Mouse (Mus musculus) midbrain, postnatal 0 days (tissue): ENCODE measurements around the gene Mterf4. TPM values are rescaled to one million over a fixed set of nuclear protein-coding genes. Genes with fewer than 3 reads are reported as not detected.

Source experiments
- ATAC-seq: fragments of 200-750 bp; cut with Nextera tagmentation; 2 replicates; pipeline ENCODE4 v1.8.0; 2017; ENCODE audit warnings: moderate number of reproducible peaks, mild to moderate bottlenecking, moderate TSS enrichment, moderate library complexity; ENCODE audit not compliant: low FRiP score
- DNase-seq: peaks from one replicate; pipeline ENCODE4 v3.0.0-alpha.2; 2015; ENCODE audit warnings: low spot score
- H3K27ac ChIP-seq: fragments of 300-500 bp; sonication (generic); 2 replicates; pipeline ENCODE4 v1.5.1; 2014; ENCODE audit warnings: low read depth, mild to moderate bottlenecking, low read length, mixed read lengths
- H3K27me3 ChIP-seq: fragments of 300-500 bp; sonication (generic); 2 replicates; pipeline ENCODE4 v1.6.1; 2014; ENCODE audit warnings: low read length, control low read depth, mixed read lengths; ENCODE audit not compliant: insufficient read depth
- H3K36me3 ChIP-seq: fragments of 300-500 bp; sonication (generic); 2 replicates; pipeline ENCODE4 v1.6.1; 2014; ENCODE audit warnings: low read length, control low read depth, mixed read lengths; ENCODE audit not compliant: insufficient read depth
- H3K4me1 ChIP-seq: fragments of 300-500 bp; sonication (generic); 2 replicates; pipeline ENCODE4 v1.6.1; 2014; ENCODE audit warnings: mild to moderate bottlenecking, control low read depth, antibody characterized with exemption, low read length, mixed read lengths; ENCODE audit not compliant: insufficient read depth
- H3K4me2 ChIP-seq: fragments of 300-500 bp; sonication (generic); 2 replicates; pipeline ENCODE4 v1.6.1; 2014; ENCODE audit warnings: low read depth, mild to moderate bottlenecking, low read length, mixed read lengths; ENCODE audit not compliant: poor library complexity, severe bottlenecking
- H3K4me3 ChIP-seq: fragments of 300-500 bp; sonication (generic); 2 replicates; pipeline ENCODE4 v1.5.1; 2014; ENCODE audit warnings: low read depth, mild to moderate bottlenecking, low read length, moderate library complexity
- H3K9ac ChIP-seq: fragments of 300-500 bp; sonication (generic); replicated peaks from 2 replicates; pipeline ENCODE4 v1.6.1; 2014; ENCODE audit warnings: mild to moderate bottlenecking, low read length, moderate library complexity, mixed read lengths; ENCODE audit not compliant: poor library complexity, severe bottlenecking
- H3K9me3 ChIP-seq: fragments of 300-500 bp; sonication (generic); 2 replicates; pipeline ENCODE4 v1.6.1; 2016; ENCODE audit warnings: low read length, control low read depth
- CTCF ChIP-seq: IDR thresholded peaks from 2 replicates; pipeline ENCODE4 v1.5.1; 2016; ENCODE audit warnings: antibody characterized with exemption, mild to moderate bottlenecking
- WGBS: fragments of 180-500 bp; shearing (Covaris S2); extraction: QIAGEN DNeasy Blood & Tissue Kit; methylation state at CpG from one replicate; pipeline ENCODE4 v1.1.7; 2014; 5-methylcytosine and 5-hydroxymethylcytosine counted together
- polyA plus RNA-seq: library from polyadenylated mRNA; unstranded; fragments of >200 nt; fragmentation: Nextera tagmentation; extraction: Ambion mirVana; gene quantifications from 2 replicates; pipeline ENCODE4 v1.2.1, GENCODE M21; 2015
- total RNA-seq: library from RNA; depleted of rRNA; stranded (reverse); fragments of >200 nt; gene quantifications from 2 replicates; pipeline ENCODE4 v1.2.3, GENCODE M21; 2014; rRNA removed

Mterf4 gene
- total RNA-seq: 32.4 and 35.4 TPM in 2 replicates
- 23.9 and 25.0 TPM in 2 replicates for polyA plus RNA-seq

GRCm38 (mm10) chr1:93305581-93306337 lies at the start of gene Mterf4:
Gene Mterf4 (minus strand): TSS chr1:93305915.
- 7% methylated on average over 36 of the region's 36 CpGs for WGBS
- Histone ChIP-seq H3K27me3 (no peaks in the 10 kb centered on the region), H3K4me2 (peak within 1 kb of the TSS; percentile 77), H3K9me3 (no peaks in the 10 kb centered on the region), H3K4me1 (0 out of 2 replicates have a peak, but pooled peaks cover 4% of the 10 kb centered on the region), H3K4me3 (peak within 1 kb of the TSS; percentile 80), H3K27ac (0 out of 2 replicates have a peak within 1 kb of the TSS, but pooled peaks have one; percentile 52), H3K9ac (peak within 1 kb of the TSS; percentile 80), H3K36me3 (peaks cover 34% of the 10 kb centered on the region)
- peak; percentile 94 for ATAC-seq
- DNase-seq: peak; percentile 92
- TF ChIP-seq CTCF: peak; percentile 1; the same call in 1 of the 2 replicates

DNA sequence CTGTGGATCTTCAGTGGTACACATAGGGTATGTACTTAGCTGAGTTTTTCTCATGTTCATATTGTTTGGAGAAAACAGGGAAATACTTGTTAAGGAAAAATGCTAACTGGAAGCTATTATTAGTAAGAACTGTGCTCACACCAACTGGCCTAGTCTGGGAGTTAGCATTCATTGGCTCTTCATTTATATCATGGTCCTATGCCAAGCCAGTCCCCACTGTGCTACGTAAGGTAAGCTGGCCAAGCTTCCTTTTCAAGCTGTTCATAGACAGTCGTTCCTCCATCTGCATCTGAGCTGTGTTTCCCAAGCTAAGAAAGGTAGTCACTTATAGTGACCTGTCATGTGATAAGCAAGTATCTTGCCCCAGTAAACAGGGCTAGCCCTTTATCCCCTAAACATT lies 47.0 kb upstream of the Mterf4 start:
- 98% methylated on average over 2 of the region's 2 CpGs for WGBS
- Histone ChIP-seq H3K4me1 (no peaks in the 10 kb centered on the region), H3K36me3 (peaks cover 67% of the 10 kb centered on the region), H3K9ac (no peak overlapping the region), H3K4me2 (no peak overlapping the region), H3K4me3 (no peak overlapping the region), H3K27ac (no peak overlapping the region), H3K27me3 (no peaks in the 10 kb centered on the region), H3K9me3 (no peaks in the 10 kb centered on the region)
- no peak for ATAC-seq
- TF ChIP-seq CTCF: no peak
- no peak for DNase-seq

- Histone ChIP-seq H3K9ac (no peak overlapping the region), H3K9me3 (no peaks in the 10 kb centered on the region), H3K27ac (no peak overlapping the region), H3K27me3 (no peaks in the 10 kb centered on the region), H3K4me3 (no peak overlapping the region), H3K4me2 (no peak overlapping the region), H3K4me1 (no peaks in the 10 kb centered on the region), H3K36me3 (peaks cover 53% of the 10 kb centered on the region)
- no peak for ATAC-seq
- no peak for DNase-seq
- TF ChIP-seq CTCF: no peak
- 70% methylated on average over 4 of the region's 4 CpGs for WGBS
Observed at GRCm38 (mm10) chr1:93349701-93350100, 44.0 kb upstream of the Mterf4 start.

DNA sequence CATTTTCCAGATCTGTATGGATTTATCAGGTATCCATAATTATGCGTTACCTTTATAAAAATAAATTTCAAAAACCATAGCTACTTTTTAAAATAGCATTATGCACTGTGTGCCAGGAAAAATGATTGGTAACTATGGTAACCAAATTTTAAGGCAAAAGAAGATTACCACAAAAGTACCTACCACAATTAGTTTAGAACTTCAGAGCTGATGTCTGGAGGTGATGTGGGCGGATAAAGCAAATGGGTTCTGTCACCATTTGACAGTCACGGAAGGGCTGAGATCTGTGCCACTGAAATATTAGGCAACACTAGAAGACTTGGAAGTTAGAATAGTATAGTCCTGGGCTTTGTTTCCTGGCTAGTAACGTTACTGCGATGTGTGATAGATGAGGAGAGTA lies 41.5 kb upstream of the Mterf4 start:
- Histone ChIP-seq H3K9me3 (no peaks in the 10 kb centered on the region), H3K4me3 (no peak overlapping the region), H3K27ac (no peak overlapping the region), H3K9ac (no peak overlapping the region), H3K27me3 (no peaks in the 10 kb centered on the region), H3K36me3 (peaks cover 31% of the 10 kb centered on the region), H3K4me2 (no peak overlapping the region), H3K4me1 (0 out of 2 replicates have a peak, but pooled peaks cover 5% of the 10 kb centered on the region)
- TF ChIP-seq CTCF: no peak
- no peak for ATAC-seq
- DNase-seq: no peak
- WGBS: 96% methylated on average over 5 of the region's 5 CpGs

- Histone ChIP-seq H3K27ac (peak overlapping the region; percentile 49; the same call in 1 of the 2 replicates), H3K9ac (peak overlapping the region; percentile 77), H3K9me3 (no peaks in the 10 kb centered on the region), H3K4me2 (peak overlapping the region; percentile 93), H3K4me3 (peak overlapping the region; percentile 82), H3K4me1 (0 out of 2 replicates have a peak, but pooled peaks cover 5% of the 10 kb centered on the region), H3K27me3 (no peaks in the 10 kb centered on the region), H3K36me3 (peaks cover 12% of the 10 kb centered on the region; the same call in 1 of the 2 replicates)
- DNase-seq: peak; percentile 99
- WGBS: 1% methylated on average over 38 of the region's 39 CpGs
- ATAC-seq: peak; percentile 98
- TF ChIP-seq CTCF: peak; percentile 65
Observed at GRCm38 (mm10) chr1:93343504-93344047, 37.9 kb upstream of the Mterf4 start.
